Mouse (Mus musculus) T-helper 17 cell (primary cell): ENCODE data around the gene Pde3b.
"Not testable (repeated sequence)": the region's sequence is repeated elsewhere in the genome, so short reads cannot be mapped to it uniquely, and the experiment has no call there.

Experiments used
- in situ Hi-C, 2 experiments: fragments of 300-600 bp; cut with MboI, MseI; formaldehyde crosslinking; loops; 1 replicate in 1 of 2; 2 replicates in 1 of 2; pipeline ENCODE4 v1.15.1; 2025; ENCODE audit warnings: high pct_unique_total_duplicates in 2 of 2

The Pde3b gene

GRCm38 (mm10) chr7:114477884-114478283 is 62.8 kb downstream of the Pde3b start:
- in situ Hi-C loops: loop anchor here in 1 of 2 experiments (25.0 kb wide), 1 partner anchor 391 kb away; no protein-coding TSS in a partner anchor

GRCm38 (mm10) chr7:114478901-114479300 is 63.8 kb downstream of the Pde3b start:
- in situ Hi-C loops: loop anchor here in 1 of 2 experiments (25.0 kb wide), 1 partner anchor 392 kb away; no protein-coding TSS in a partner anchor

- in situ Hi-C loops: loop anchor here in 1 of 2 experiments (5.0 to 25.0 kb wide), 3 partner anchors 52 to 392 kb away; no protein-coding TSS in a partner anchor
Measured at GRCm38 (mm10) chr7:114479779-114480178, 64.7 kb downstream of the Pde3b start.

- in situ Hi-C loops: loop anchor here in 1 of 2 experiments (5.0 to 25.0 kb wide), 3 partner anchors 53 to 393 kb away; no protein-coding TSS in a partner anchor
Measured at GRCm38 (mm10) chr7:114480196-114480989, 65.3 kb downstream of the Pde3b start.

- in situ Hi-C loops: loop anchor here in 1 of 2 experiments (5.0 to 25.0 kb wide), 3 partner anchors 54 to 394 kb away; no protein-coding TSS in a partner anchor
Measured at GRCm38 (mm10) chr7:114481008-114481407, 65.9 kb downstream of the Pde3b start.

GRCm38 (mm10) chr7:114481429-114481931 is 66.4 kb downstream of the Pde3b start:
- in situ Hi-C loops: loop anchor here in 1 of 2 experiments (5.0 to 25.0 kb wide), 3 partner anchors 54 to 394 kb away; no protein-coding TSS in a partner anchor

GRCm38 (mm10) chr7:114492540-114492939 is 77.5 kb downstream of the Pde3b start:
- in situ Hi-C loops: loop anchor here (5.0 to 25.0 kb wide), 2 partner anchors 210 to 405 kb away; no protein-coding TSS in a partner anchor

GRCm38 (mm10) chr7:114494033-114494432 is 79.0 kb downstream of the Pde3b start:
- in situ Hi-C loops: loop anchor here (5.0 to 25.0 kb wide), 2 partner anchors 212 to 407 kb away; no protein-coding TSS in a partner anchor

- in situ Hi-C loops: loop anchor here in 1 of 2 experiments (25.0 kb wide), 1 partner anchor 412 kb away; no protein-coding TSS in a partner anchor
Measured at GRCm38 (mm10) chr7:114499293-114499692, 84.2 kb downstream of the Pde3b start.

- in situ Hi-C loops: no loop called here
Measured at GRCm38 (mm10) chr7:114508879-114509278, 93.8 kb downstream of the Pde3b start.

- in situ Hi-C loops: no loop called here
Measured at GRCm38 (mm10) chr7:114520122-114520521, 105.0 kb downstream of the Pde3b start.

GRCm38 (mm10) chr7:114526245-114526644 is 111.2 kb downstream of the Pde3b start:
- in situ Hi-C loops: no loop called here

GRCm38 (mm10) chr7:114536179-114536578 is 121.1 kb downstream of the Pde3b start:
- in situ Hi-C loops: no loop called here

GRCm38 (mm10) chr7:114562531-114563241 is 147.6 kb downstream of the Pde3b start, which contains the start of gene Cyp2r1:
Cyp2r1 (minus strand) TSS chr7:114562972.
- in situ Hi-C loops: no loop called here

- in situ Hi-C loops: not testable (repeated sequence)
Measured at GRCm38 (mm10) chr7:114573866-114574265, 158.8 kb downstream of the Pde3b start.

- in situ Hi-C loops: loop anchor here in 1 of 2 experiments (5.0 kb wide), 1 partner anchor 245 kb away; no protein-coding TSS in a partner anchor
Measured at GRCm38 (mm10) chr7:114576931-114577330, 161.8 kb downstream of the Pde3b start.

- in situ Hi-C loops: loop anchor here in 1 of 2 experiments (5.0 kb wide), 1 partner anchor 245 kb away; no protein-coding TSS in a partner anchor
Measured at GRCm38 (mm10) chr7:114577665-114578064, 162.6 kb downstream of the Pde3b start.

- in situ Hi-C loops: loop anchor here in 1 of 2 experiments (5.0 to 10.0 kb wide), 3 partner anchors 92 to 1884 kb away; no protein-coding TSS in a partner anchor
Measured at GRCm38 (mm10) chr7:114580426-114580825, 165.3 kb downstream of the Pde3b start.

GRCm38 (mm10) chr7:114581200-114581599 is 166.1 kb downstream of the Pde3b start:
- in situ Hi-C loops: loop anchor here in 1 of 2 experiments (5.0 to 10.0 kb wide), 3 partner anchors 91 to 1884 kb away; no protein-coding TSS in a partner anchor

- in situ Hi-C loops: loop anchor here in 1 of 2 experiments (5.0 to 10.0 kb wide), 3 partner anchors 90 to 1882 kb away; no protein-coding TSS in a partner anchor
Measured at GRCm38 (mm10) chr7:114582441-114582840, 167.4 kb downstream of the Pde3b start.
